Mouse (Mus musculus): ENCODE measurements around the gene Mrpl58. TPM values are rescaled to one million over a fixed set of nuclear protein-coding genes. Genes with fewer than 3 reads are reported as not detected.

Mrpl58 gene
- total RNA-seq (2014; fragmentation: Nextera tagmentation), result 66.8 and 102 TPM in 2 replicates
- 75.3 and 78.5 TPM in 2 replicates for total RNA-seq (2017)
- 67.0 and 74.3 TPM in 2 replicates for polyA plus RNA-seq (2012)

DNA sequence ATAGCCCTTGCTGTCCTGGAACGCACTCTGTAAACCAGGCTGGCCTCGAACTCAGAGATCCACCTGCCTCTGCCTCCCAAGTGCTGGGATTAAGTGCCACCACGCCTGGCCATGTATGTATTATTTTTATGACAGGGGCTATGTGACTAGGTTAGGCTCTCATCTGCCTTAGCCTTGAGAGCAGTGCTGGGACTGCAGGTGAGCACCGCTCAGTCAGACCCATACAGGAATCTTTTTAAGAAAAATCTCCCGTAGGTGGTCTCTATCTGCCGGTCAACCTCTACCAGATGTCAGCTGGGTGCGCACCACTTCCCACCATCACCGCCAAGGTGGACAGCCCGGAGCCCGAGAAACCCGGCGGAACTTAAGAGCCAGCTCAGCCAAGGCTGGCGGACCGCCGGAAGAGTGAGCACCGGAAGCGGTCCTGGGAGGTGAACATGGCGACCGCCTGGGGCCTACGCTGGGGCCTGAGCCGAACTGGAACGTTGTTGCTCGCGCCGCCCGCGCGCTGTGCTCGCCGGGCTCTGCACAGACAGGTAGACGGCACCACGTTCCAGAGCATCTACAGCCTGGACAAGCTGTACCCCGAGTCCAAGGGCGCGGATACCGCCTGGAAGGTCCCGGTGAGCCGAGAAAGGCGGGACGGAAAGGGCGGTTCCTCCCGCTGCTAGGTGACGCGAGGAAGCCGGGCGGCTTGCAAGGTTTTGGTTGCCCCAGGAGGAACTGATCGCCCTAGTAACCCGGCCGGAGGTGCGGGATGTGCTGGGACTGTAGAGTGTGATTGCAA, at the start of gene Mrpl58:
Mrpl58 (plus strand) TSS at position 415 of the 787 bp plus-strand sequence.
- peaks cover 38% of the 10 kb centered on the region for H3K36me3 ChIP-seq (replicated peaks)
- no peaks in the 10 kb centered on the region for H3K27me3 ChIP-seq (ENCODE audit: insufficient read depth, low read length)
- TF ChIP-seq TAL1 (conservative IDR thresholded peaks at IDR 0.05; ENCODE audit: low read depth, low read length) (no peak), GATA2 (IDR thresholded peaks at IDR 0.05; ENCODE audit: borderline replicate concordance, low read depth, low read length) (no peak), CTCF (IDR thresholded peaks at IDR 0.05; ENCODE audit: low read depth, low read length) (no peak), POLR2AphosphoS5 (IDR thresholded peaks at IDR 0.05; ENCODE audit: insufficient replicate concordance, low read depth, low read length) (no peak), GATA1 (IDR thresholded peaks at IDR 0.05; ENCODE audit: borderline replicate concordance, low read length) (no peak)
- H3K9me3 ChIP-seq (replicated peaks), result no peaks in the 10 kb centered on the region
- ATAC-seq (ENCODE audit: extremely low read depth, insufficient number of reproducible peaks, low FRiP score, poor library complexity, severe bottlenecking), result peak; percentile 90
- DNase-seq (ENCODE audit: low spot score), result peak; percentile 82
- H3K4me1 ChIP-seq (ENCODE audit: insufficient read depth, low read depth, low read length), result peaks cover 32% of the 10 kb centered on the region
- peak within 1 kb of the TSS; percentile 86 for H3K4me3 ChIP-seq (ENCODE audit: low read depth, low read length)

GRCm38 (mm10) chr11:115354183-115354582, 49.4 kb upstream of the Mrpl58 start:
- H3K4me3 ChIP-seq (ENCODE audit: low read depth, low read length), result no peak overlapping the region
- no peak for TF ChIP-seq TAL1 (conservative IDR thresholded peaks at IDR 0.05; ENCODE audit: low read depth, low read length)
- peak; percentile 87 for TF ChIP-seq CTCF (IDR thresholded peaks at IDR 0.05; ENCODE audit: low read depth, low read length)
- TF ChIP-seq GATA2 (IDR thresholded peaks at IDR 0.05; ENCODE audit: borderline replicate concordance, low read depth, low read length), result no peak
- TF ChIP-seq GATA1 (IDR thresholded peaks at IDR 0.05; ENCODE audit: borderline replicate concordance, low read length), result no peak
- DNase-seq (ENCODE audit: low spot score) (peak; percentile 79), ATAC-seq (ENCODE audit: extremely low read depth, insufficient number of reproducible peaks, low FRiP score, poor library complexity, severe bottlenecking) (peak; percentile 67)
- H3K9me3 ChIP-seq (replicated peaks), result no peaks in the 10 kb centered on the region
- peaks cover 67% of the 10 kb centered on the region for H3K27me3 ChIP-seq (ENCODE audit: insufficient read depth, low read length)
- no peaks in the 10 kb centered on the region for H3K36me3 ChIP-seq (replicated peaks)
- peaks cover 16% of the 10 kb centered on the region for H3K4me1 ChIP-seq (ENCODE audit: insufficient read depth, low read depth, low read length)

GRCm38 (mm10) chr11:115358468-115358867, 45.1 kb upstream of the Mrpl58 start:
- ATAC-seq (ENCODE audit: extremely low read depth, insufficient number of reproducible peaks, low FRiP score, poor library complexity, severe bottlenecking) (no peak), DNase-seq (ENCODE audit: low spot score) (peak; percentile 54)
- H3K9me3 ChIP-seq (replicated peaks), result no peaks in the 10 kb centered on the region
- TF ChIP-seq CTCF (IDR thresholded peaks at IDR 0.05; ENCODE audit: low read depth, low read length) (no peak), GATA1 (IDR thresholded peaks at IDR 0.05; ENCODE audit: borderline replicate concordance, low read length) (no peak), GATA2 (IDR thresholded peaks at IDR 0.05; ENCODE audit: borderline replicate concordance, low read depth, low read length) (no peak), POLR2AphosphoS5 (IDR thresholded peaks at IDR 0.05; ENCODE audit: insufficient replicate concordance, low read depth, low read length) (no peak), TAL1 (conservative IDR thresholded peaks at IDR 0.05; ENCODE audit: low read depth, low read length) (no peak)
- peaks cover 17% of the 10 kb centered on the region for H3K4me1 ChIP-seq (ENCODE audit: insufficient read depth, low read depth, low read length)
- H3K4me3 ChIP-seq (ENCODE audit: low read depth, low read length), result no peak overlapping the region
- H3K27me3 ChIP-seq (ENCODE audit: insufficient read depth, low read length), result peaks cover 46% of the 10 kb centered on the region
- no peaks in the 10 kb centered on the region for H3K36me3 ChIP-seq (replicated peaks)

DNA sequence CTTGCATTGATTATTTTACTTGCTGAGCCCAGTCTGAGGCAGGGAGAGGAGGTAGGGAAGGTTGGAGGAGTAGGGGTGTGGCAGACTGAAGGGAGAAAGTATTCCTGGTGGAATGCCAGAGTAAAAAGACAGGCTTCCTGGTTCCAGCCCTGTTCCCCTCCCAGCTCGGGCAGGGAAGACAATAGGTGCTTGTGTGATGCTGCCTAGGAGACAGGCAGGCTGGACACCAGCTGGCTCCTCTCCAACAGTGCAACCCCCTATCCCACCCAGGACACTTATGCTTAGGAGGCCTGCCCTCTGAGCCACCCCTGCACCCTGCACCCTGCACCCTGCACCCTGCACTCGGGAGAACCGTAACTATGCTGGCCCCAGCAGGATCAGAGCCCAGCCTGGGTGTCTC, 44.3 kb upstream of the Mrpl58 start:
- TF ChIP-seq TAL1 (conservative IDR thresholded peaks at IDR 0.05; ENCODE audit: low read depth, low read length) (no peak), GATA2 (IDR thresholded peaks at IDR 0.05; ENCODE audit: borderline replicate concordance, low read depth, low read length) (no peak), GATA1 (IDR thresholded peaks at IDR 0.05; ENCODE audit: borderline replicate concordance, low read length) (no peak), CTCF (IDR thresholded peaks at IDR 0.05; ENCODE audit: low read depth, low read length) (no peak), POLR2AphosphoS5 (IDR thresholded peaks at IDR 0.05; ENCODE audit: insufficient replicate concordance, low read depth, low read length) (no peak)
- DNase-seq (ENCODE audit: low spot score) (no peak), ATAC-seq (ENCODE audit: extremely low read depth, insufficient number of reproducible peaks, low FRiP score, poor library complexity, severe bottlenecking) (no peak)
- Histone ChIP-seq H3K27me3 (ENCODE audit: insufficient read depth, low read length) (peaks cover 52% of the 10 kb centered on the region), H3K4me3 (ENCODE audit: low read depth, low read length) (no peak overlapping the region), H3K9me3 (replicated peaks) (no peaks in the 10 kb centered on the region), H3K4me1 (ENCODE audit: insufficient read depth, low read depth, low read length) (peaks cover 14% of the 10 kb centered on the region), H3K36me3 (replicated peaks) (no peaks in the 10 kb centered on the region)

DNA sequence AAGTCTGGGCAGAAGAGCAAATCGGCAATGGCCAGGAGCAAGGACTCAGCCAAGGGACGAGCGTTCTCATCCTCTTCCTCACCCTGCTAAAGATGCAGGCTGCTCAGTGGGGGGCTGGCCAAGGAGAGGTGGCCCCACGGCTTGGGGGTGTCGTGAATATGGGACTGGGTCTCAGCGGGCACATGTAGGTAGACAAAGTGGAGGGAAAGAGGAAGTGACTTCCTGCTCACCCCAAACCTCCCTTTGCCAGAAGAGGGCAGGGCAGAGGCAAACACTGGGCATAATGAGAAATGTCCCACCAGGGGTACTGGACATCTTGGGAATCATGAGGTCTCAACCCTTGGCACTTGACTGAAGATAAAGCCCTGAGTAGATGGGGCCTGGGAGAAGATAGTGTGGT, 43.8 kb upstream of the Mrpl58 start:
- no peaks in the 10 kb centered on the region for H3K9me3 ChIP-seq (replicated peaks)
- H3K36me3 ChIP-seq (replicated peaks), result no peaks in the 10 kb centered on the region
- DNase-seq (ENCODE audit: low spot score) (peak; percentile 41), ATAC-seq (ENCODE audit: extremely low read depth, insufficient number of reproducible peaks, low FRiP score, poor library complexity, severe bottlenecking) (no peak)
- no peak for TF ChIP-seq CTCF (IDR thresholded peaks at IDR 0.05; ENCODE audit: low read depth, low read length)
- TF ChIP-seq POLR2AphosphoS5 (IDR thresholded peaks at IDR 0.05; ENCODE audit: insufficient replicate concordance, low read depth, low read length), result no peak
- no peak for TF ChIP-seq GATA2 (IDR thresholded peaks at IDR 0.05; ENCODE audit: borderline replicate concordance, low read depth, low read length)
- TF ChIP-seq TAL1 (conservative IDR thresholded peaks at IDR 0.05; ENCODE audit: low read depth, low read length), result no peak
- TF ChIP-seq GATA1 (IDR thresholded peaks at IDR 0.05; ENCODE audit: borderline replicate concordance, low read length), result no peak
- no peak overlapping the region for H3K4me3 ChIP-seq (ENCODE audit: low read depth, low read length)
- H3K4me1 ChIP-seq (ENCODE audit: insufficient read depth, low read depth, low read length), result peaks cover 11% of the 10 kb centered on the region; the same call in 1 of the 2 replicates
- H3K27me3 ChIP-seq (ENCODE audit: insufficient read depth, low read length), result peaks cover 54% of the 10 kb centered on the region

GRCm38 (mm10) chr11:115364136-115364535, 39.4 kb upstream of the Mrpl58 start:
- no peaks in the 10 kb centered on the region for H3K36me3 ChIP-seq (replicated peaks)
- no peaks in the 10 kb centered on the region for H3K9me3 ChIP-seq (replicated peaks)
- H3K4me1 ChIP-seq (ENCODE audit: insufficient read depth, low read depth, low read length), result peaks cover 18% of the 10 kb centered on the region
- TF ChIP-seq CTCF (IDR thresholded peaks at IDR 0.05; ENCODE audit: low read depth, low read length) (no peak), GATA2 (IDR thresholded peaks at IDR 0.05; ENCODE audit: borderline replicate concordance, low read depth, low read length) (no peak), POLR2AphosphoS5 (IDR thresholded peaks at IDR 0.05; ENCODE audit: insufficient replicate concordance, low read depth, low read length) (no peak), TAL1 (conservative IDR thresholded peaks at IDR 0.05; ENCODE audit: low read depth, low read length) (no peak), GATA1 (IDR thresholded peaks at IDR 0.05; ENCODE audit: borderline replicate concordance, low read length) (no peak)
- H3K4me3 ChIP-seq (ENCODE audit: low read depth, low read length), result no peak overlapping the region
- DNase-seq (ENCODE audit: low spot score) (no peak), ATAC-seq (ENCODE audit: extremely low read depth, insufficient number of reproducible peaks, low FRiP score, poor library complexity, severe bottlenecking) (no peak)
- H3K27me3 ChIP-seq (ENCODE audit: insufficient read depth, low read length), result peaks cover 63% of the 10 kb centered on the region
